In genomic region chr16:65469681-65470080, GRCm38 (mm10) we compare ENCODE assay signal across 22 mouse cellular contexts. TPM values are rescaled to one million over a fixed set of nuclear protein-coding genes. Genes with fewer than 3 reads are reported as not detected.
DNase-seq lines count a peak whose midpoint lies in the region; ATAC-seq and TF ChIP-seq lines count a peak whose summit lies in the region.
"Had no signal": no experiment of that assay in that cellular context is flagged by ENCODE, and none has a peak within 500 bp of the region (broad histone marks: within the 10 kb centered on the region; RNA-seq: fewer than 3 reads in every experiment).

No protein-coding gene starts in this region.

- H3K9ac ChIP-seq in hindbrain, embryonic 13.5 days: no peak overlapping the region
- H3K9ac ChIP-seq: embryonic facial prominence, embryonic 13.5 days; forebrain, embryonic 13.5 days; hindbrain, embryonic 15.5 days had no signal

- no peak for TF ChIP-seq CTCF in embryonic fibroblast, embryonic 13.5 days (IDR thresholded peaks at IDR 0.05; ENCODE audit: borderline replicate concordance, insufficient read depth, low read length)

- TF ChIP-seq POLR2A in embryonic fibroblast, embryonic 13.5 days (IDR thresholded peaks at IDR 0.05; ENCODE audit: low read depth, low read length): no peak

- no peaks in the 10 kb centered on the region for H3K36me3 ChIP-seq in hindbrain, embryonic 13.5 days
- H3K36me3 ChIP-seq: embryonic facial prominence, embryonic 13.5 days; heart, embryonic 10.5 days; hindbrain, embryonic 15.5 days had no signal

- 77% methylated on average over 4 of the region's 4 CpGs for WGBS in hindbrain, embryonic 13.5 days

- peak overlapping the region; percentile 58; the same call in 1 of the 2 replicates for H3K27ac ChIP-seq in embryonic fibroblast, embryonic 13.5 days (ENCODE audit: insufficient read depth, low read length)
- H3K27ac ChIP-seq in hindbrain, embryonic 13.5 days: no peak overlapping the region
- H3K27ac ChIP-seq: embryonic facial prominence, embryonic 13.5 days; forebrain, embryonic 13.5 days; heart, embryonic 10.5 days; hindbrain, embryonic 15.5 days had no signal

- no peaks in the 10 kb centered on the region for H3K27me3 ChIP-seq in hindbrain, embryonic 13.5 days
- H3K27me3 ChIP-seq: forebrain, embryonic 13.5 days; hindbrain, embryonic 15.5 days had no signal

- ATAC-seq in hindbrain, embryonic 13.5 days (ENCODE audit: low FRiP score): no peak
- ATAC-seq: forebrain, embryonic 13.5 days; inflammation-experienced regulatory T-cells, adult 6 months had no signal

- H3K4me2 ChIP-seq in hindbrain, embryonic 13.5 days: no peak overlapping the region
- H3K4me2 ChIP-seq: embryonic facial prominence, embryonic 13.5 days; forebrain, embryonic 13.5 days; hindbrain, embryonic 15.5 days had no signal

- H3K9me3 ChIP-seq in hindbrain, embryonic 13.5 days: no peaks in the 10 kb centered on the region
- H3K9me3 ChIP-seq: embryonic facial prominence, embryonic 13.5 days; forebrain, embryonic 13.5 days; hindbrain, embryonic 15.5 days had no signal

- peaks cover 2% of the 10 kb centered on the region; the same call in 1 of the 2 replicates for H3K4me1 ChIP-seq in embryonic fibroblast, embryonic 13.5 days (ENCODE audit: control insufficient read depth, insufficient read depth, low read length)
- no peaks in the 10 kb centered on the region for H3K4me1 ChIP-seq in hindbrain, embryonic 13.5 days (replicated peaks)
- H3K4me1 ChIP-seq: embryonic facial prominence, embryonic 13.5 days; forebrain, embryonic 13.5 days; heart, embryonic 10.5 days; hindbrain, embryonic 15.5 days had no signal

- peak; percentile 13 for DNase-seq in embryo, embryonic 11 days
- DNase-seq in embryo, embryonic 10.5 days (ENCODE audit: low spot score): no peak
- peak; percentile 50 for DNase-seq in hindlimb bud, embryonic 11.5 days (ENCODE audit: extremely low spot score, low read depth, low spot score)
- DNase-seq in cerebellum, postnatal 14 days: no peak
- no peak for DNase-seq in urinary bladder, adult 2 months (ENCODE audit: low spot score)
- DNase-seq: adrenal gland, postnatal 14 days; cerebellum, adult 18-20 months; cerebellum, adult 9-11 months; gastrocnemius, postnatal 36 days; heart, adult 18-20 months; heart, postnatal 10 days; heart, postnatal 4 days; kidney, adult 11 months had no signal

- H3K4me3 ChIP-seq in embryonic fibroblast, embryonic 13.5 days (ENCODE audit: insufficient read depth, low read length): no peak overlapping the region
- H3K4me3 ChIP-seq in hindbrain, embryonic 13.5 days: no peak overlapping the region
- H3K4me3 ChIP-seq: embryonic facial prominence, embryonic 13.5 days; forebrain, embryonic 13.5 days; heart, embryonic 10.5 days; hindbrain, embryonic 15.5 days had no signal

RNA-seq across cellular contexts. Expression of gene Pou1f1, which starts 50.6 kb away (rescaled TPM):
- polyA plus RNA-seq in embryonic fibroblast, embryonic 13.5 days (2011; ENCODE audit: insufficient read length, low read depth, missing spikeins): not detected in 2 replicates
- not detected in 2 replicates for polyA plus RNA-seq in urinary bladder, adult 2 months (2012; rRNA removed)
- polyA plus RNA-seq in hindbrain, embryonic 13.5 days (2015; fragmentation: Nextera tagmentation; extraction: Ambion mirVana): 0.09 TPM in 1 of 2 replicates, not detected in the other
- polyA plus RNA-seq: C2C12; embryonic facial prominence, embryonic 13.5 days; forebrain, embryonic 13.5 days; heart, embryonic 10.5 days; heart, embryonic 14.5 days had no signal

Comparison
In these comparisons a context has a peak if more than half of its experiments do, and no peak if none do; other contexts are left out.
1. DNase-seq: peak in embryo, embryonic 11 days (single experiment) and hindlimb bud, embryonic 11.5 days (single experiment); none in embryo, embryonic 10.5 days (single experiment), cerebellum, postnatal 14 days (0 of 2) and urinary bladder, adult 2 months (single experiment).